Comparison of ENCODE assay signal across 20 mouse cellular contexts in the genomic region with DNA sequence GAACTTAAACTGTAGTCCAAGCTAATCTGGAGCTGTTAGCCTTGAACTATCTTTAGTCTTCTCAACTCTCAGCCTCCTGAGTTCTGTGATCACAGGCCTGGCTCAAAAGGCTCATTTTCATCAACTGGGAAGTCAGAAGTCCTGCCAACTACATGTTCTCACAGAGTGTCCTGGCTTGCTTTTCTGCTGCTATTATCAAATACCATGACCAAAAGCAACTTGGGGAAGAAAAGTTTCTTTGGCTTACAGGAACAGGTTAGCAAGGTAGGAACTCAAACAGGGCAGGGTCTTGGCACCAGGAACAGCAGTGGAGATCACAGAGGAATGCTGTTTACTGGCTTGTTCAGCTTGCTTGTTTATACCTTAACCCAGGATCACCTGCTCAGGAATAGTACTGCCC. TPM values are rescaled to one million over a fixed set of nuclear protein-coding genes. Genes with fewer than 3 reads are reported as not detected.
"Had no signal": no experiment of that assay in that cellular context is flagged by ENCODE, and none has a peak within 500 bp of the region (broad histone marks: within the 10 kb centered on the region; RNA-seq: fewer than 3 reads in every experiment).

No protein-coding gene starts in this region.

- H3K9me3 ChIP-seq: limb, embryonic 12.5 days; liver, embryonic 13.5 days; lung, embryonic 15.5 days; midbrain, embryonic 12.5 days; neural tube, embryonic 13.5 days had no signal

- DNase-seq: liver; liver, embryonic 13.5 days; liver, postnatal 0 days; lung, postnatal 14 days; retina, postnatal 1 day; right cerebral cortex, postnatal 4 days; spleen, adult 18-20 months; thymus, postnatal 36 days had no signal

- H3K27ac ChIP-seq: layer of hippocampus, adult 2 months; limb, embryonic 12.5 days; liver, embryonic 13.5 days; lung, embryonic 15.5 days; midbrain, embryonic 12.5 days; neural tube, embryonic 13.5 days had no signal

- H3K4me3 ChIP-seq: layer of hippocampus, adult 2 months; limb, embryonic 12.5 days; liver, embryonic 13.5 days; lung, embryonic 15.5 days; midbrain, embryonic 12.5 days; neural tube, embryonic 13.5 days had no signal

- H3K4me1 ChIP-seq: limb, embryonic 12.5 days; lung, embryonic 15.5 days; midbrain, embryonic 12.5 days; neural tube, embryonic 13.5 days had no signal

- H3K4me2 ChIP-seq: limb, embryonic 12.5 days; liver, embryonic 13.5 days; lung, embryonic 15.5 days; midbrain, embryonic 12.5 days; neural tube, embryonic 13.5 days had no signal

- H3K9ac ChIP-seq: limb, embryonic 12.5 days; liver, embryonic 13.5 days; liver, postnatal 0 days; lung, embryonic 15.5 days; midbrain, embryonic 12.5 days; neural tube, embryonic 13.5 days had no signal

- ATAC-seq: intestine, embryonic 16.5 days; liver, postnatal 0 days; midbrain, embryonic 16.5 days had no signal

- H3K27me3 ChIP-seq: limb, embryonic 12.5 days; lung, embryonic 15.5 days; midbrain, embryonic 12.5 days; neural tube, embryonic 13.5 days had no signal

- H3K36me3 ChIP-seq: limb, embryonic 12.5 days; liver, embryonic 13.5 days; lung, embryonic 15.5 days; midbrain, embryonic 12.5 days; neural tube, embryonic 13.5 days had no signal

RNA-seq across cellular contexts. Expression of gene 4930522H14Rik, which starts 37.5 kb away (rescaled TPM):
- total RNA-seq: layer of hippocampus, adult 2 months; layer of hippocampus, postnatal 10 days; left cerebral cortex, postnatal 36 days; megakaryocyte-erythroid progenitor cell, adult 5-6 weeks had no signal
- polyA plus RNA-seq: intestine, embryonic 16.5 days; limb, embryonic 12.5 days; liver, embryonic 13.5 days; liver, postnatal 0 days; lung, embryonic 15.5 days; midbrain, embryonic 12.5 days; midbrain, embryonic 16.5 days; neural tube, embryonic 13.5 days; stomach, embryonic 14.5 days; thymus, postnatal 0 days had no signal
